Mouse (Mus musculus) monocyte, adult 2 months (primary cell): Measurements from ENCODE around the gene Fzd5.

Experiments used
- DNase-seq, 2 experiments: peaks; one replicate each; pipeline ENCODE4 v3.0.0; 2022; ENCODE audit warnings: low spot score in 2 of 2, low read depth in 1 of 2

Fzd5 gene

GRCm38 (mm10) chr1:64734771-64735750, 2.5 kb downstream of the Fzd5 start:
- no peak for DNase-seq

- DNase-seq, result no peak
These were observed 3.9 kb downstream of the Fzd5 start for GRCm38 (mm10) chr1:64733453-64734245.

- no peak for DNase-seq
These were observed 4.8 kb downstream of the Fzd5 start for GRCm38 (mm10) chr1:64732637-64733200.

GRCm38 (mm10) chr1:64732161-64732560, 5.4 kb downstream of the Fzd5 start:
- no peak for DNase-seq

GRCm38 (mm10) chr1:64731341-64732020, 6.1 kb downstream of the Fzd5 start:
- DNase-seq, result no peak

- no peak for DNase-seq
These were observed 7.5 kb downstream of the Fzd5 start for GRCm38 (mm10) chr1:64730046-64730445.

GRCm38 (mm10) chr1:64721034-64721587, 16.4 kb downstream of the Fzd5 start:
- DNase-seq, result no peak

GRCm38 (mm10) chr1:64717504-64717903, 20.0 kb downstream of the Fzd5 start:
- DNase-seq, result no peak

GRCm38 (mm10) chr1:64716589-64717304, 20.8 kb downstream of the Fzd5 start:
- DNase-seq, result no peak

- DNase-seq, result no peak
These were observed 22.1 kb downstream of the Fzd5 start for GRCm38 (mm10) chr1:64715458-64715857.

GRCm38 (mm10) chr1:64712006-64712760, 25.4 kb downstream of the Fzd5 start:
- DNase-seq, result no peak

GRCm38 (mm10) chr1:64709891-64710290, 27.7 kb downstream of the Fzd5 start:
- DNase-seq, result no peak

- no peak for DNase-seq
These were observed 30.9 kb downstream of the Fzd5 start for GRCm38 (mm10) chr1:64706610-64707009.

GRCm38 (mm10) chr1:64705230-64705629, 32.3 kb downstream of the Fzd5 start:
- DNase-seq, result peak in 1 of 2 experiments; percentile 6

- DNase-seq, result no peak
These were observed 35.8 kb downstream of the Fzd5 start for GRCm38 (mm10) chr1:64701780-64702179.

GRCm38 (mm10) chr1:64695156-64695555, 42.4 kb downstream of the Fzd5 start:
- DNase-seq, result no peak

GRCm38 (mm10) chr1:64691581-64691980, 46.0 kb downstream of the Fzd5 start:
- no peak for DNase-seq

GRCm38 (mm10) chr1:64691121-64691551, 46.4 kb downstream of the Fzd5 start:
- DNase-seq, result no peak
